Mouse (Mus musculus) liver, embryonic 16.5 days (tissue): ENCODE results near the gene Chd9. TPM values are rescaled to one million over a fixed set of nuclear protein-coding genes. Genes with fewer than 3 reads are reported as not detected.
"Not testable (repeated sequence)": the region's sequence is repeated elsewhere in the genome, so short reads cannot be mapped to it uniquely, and the experiment has no call there.

Experiments
- ATAC-seq: fragments of 200-750 bp; cut with Nextera tagmentation; 2 replicates; pipeline ENCODE4 v1.8.0; 2017; ENCODE audit warnings: low read depth, mild to moderate bottlenecking, moderate number of reproducible peaks, moderate library complexity
- H3K27ac ChIP-seq: fragments of 300-500 bp; sonication (generic); 2 replicates; pipeline ENCODE4 v1.5.1; 2014; ENCODE audit warnings: mild to moderate bottlenecking, low read length
- H3K27me3 ChIP-seq: fragments of 300-500 bp; sonication (generic); 2 replicates; pipeline ENCODE4 v1.6.1; 2014; ENCODE audit warnings: low read depth, low read length, mixed read lengths; ENCODE audit not compliant: control insufficient read depth, insufficient read depth
- H3K36me3 ChIP-seq: fragments of 300-500 bp; sonication (generic); 2 replicates; pipeline ENCODE4 v1.6.1; 2014; ENCODE audit warnings: mild to moderate bottlenecking; ENCODE audit not compliant: control insufficient read depth, insufficient read depth
- H3K4me1 ChIP-seq: fragments of 300-500 bp; sonication (generic); 2 replicates; pipeline ENCODE4 v1.6.1; 2014; ENCODE audit warnings: low read depth, low read length, mixed read lengths; ENCODE audit not compliant: control insufficient read depth
- H3K4me2 ChIP-seq: fragments of 300-500 bp; sonication (generic); 2 replicates; pipeline ENCODE4 v1.6.1; 2014; ENCODE audit warnings: low read depth, low read length, mixed read lengths
- H3K4me3 ChIP-seq: fragments of 300-500 bp; sonication (generic); 2 replicates; pipeline ENCODE4 v1.5.1; 2014; ENCODE audit warnings: low read depth, mild to moderate bottlenecking, low read length
- H3K9ac ChIP-seq: fragments of 300-500 bp; sonication (generic); 2 replicates; pipeline ENCODE4 v1.6.1; 2014; ENCODE audit warnings: low read depth, low read length
- H3K9me3 ChIP-seq: fragments of 300-500 bp; sonication (generic); replicated peaks from 2 replicates; pipeline ENCODE4 v1.6.1; 2016; ENCODE audit warnings: low read length; ENCODE audit not compliant: control insufficient read depth
- WGBS: fragments of 180-500 bp; shearing (Covaris S2); extraction: QIAGEN DNeasy Blood & Tissue Kit; methylation state at CpG from one replicate; pipeline ENCODE4 v1.1.7; 2014; ENCODE audit not compliant: insufficient replicate concordance; 5-methylcytosine and 5-hydroxymethylcytosine counted together
- polyA plus RNA-seq: library from polyadenylated mRNA; unstranded; fragments of >200 nt; fragmentation: Nextera tagmentation; extraction: Ambion mirVana; gene quantifications from 2 replicates; pipeline ENCODE4 v1.2.1, GENCODE M21; 2015

The Chd9 gene
- polyA plus RNA-seq, 1 experiment from 2014 or later = 18.5 TPM

GRCm38 (mm10) chr8:90906922-90907321 is 78.8 kb downstream of the Chd9 start:
- Histone ChIP-seq H3K9me3 (no peaks in the 10 kb centered on the region), H3K27me3 (peaks cover 6% of the 10 kb centered on the region), H3K27ac (no peak overlapping the region), H3K9ac (no peak overlapping the region), H3K4me3 (no peak overlapping the region), H3K4me2 (0 out of 2 replicates have a peak overlapping the region, but pooled peaks have one; percentile 97), H3K36me3 (no peaks in the 10 kb centered on the region), H3K4me1 (peaks cover 10% of the 10 kb centered on the region)
- 89% methylated on average over 4 of the region's 4 CpGs for WGBS
- ATAC-seq = no peak

DNA sequence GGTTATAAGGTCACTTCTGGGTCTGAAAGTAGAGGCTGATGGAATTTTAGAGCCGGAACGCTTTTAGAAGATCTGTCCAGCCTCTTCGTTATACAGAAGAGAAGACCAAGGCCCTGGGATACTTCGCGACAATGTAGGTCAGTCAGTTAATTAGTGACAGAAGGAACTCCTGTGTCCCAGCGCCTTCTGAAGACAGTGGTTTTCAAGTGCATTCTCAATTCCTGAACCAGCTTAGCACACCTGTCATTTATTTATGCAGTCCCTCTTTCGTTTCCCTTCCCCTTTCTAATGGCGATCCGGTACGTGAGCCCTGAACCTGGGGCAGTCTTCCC is 79.3 kb downstream of the Chd9 start:
- ATAC-seq = no peak
- peak overlapping the region; percentile 74 for H3K9ac ChIP-seq
- 30% methylated on average over 10 of the region's 10 CpGs for WGBS
- H3K4me1 ChIP-seq = peaks cover 10% of the 10 kb centered on the region
- no peaks in the 10 kb centered on the region for H3K9me3 ChIP-seq
- peak overlapping the region; percentile 97 for H3K4me2 ChIP-seq
- H3K36me3 ChIP-seq = no peaks in the 10 kb centered on the region
- peaks cover 6% of the 10 kb centered on the region for H3K27me3 ChIP-seq
- H3K4me3 ChIP-seq = peak overlapping the region; percentile 74
- peak overlapping the region; percentile 83 for H3K27ac ChIP-seq

DNA sequence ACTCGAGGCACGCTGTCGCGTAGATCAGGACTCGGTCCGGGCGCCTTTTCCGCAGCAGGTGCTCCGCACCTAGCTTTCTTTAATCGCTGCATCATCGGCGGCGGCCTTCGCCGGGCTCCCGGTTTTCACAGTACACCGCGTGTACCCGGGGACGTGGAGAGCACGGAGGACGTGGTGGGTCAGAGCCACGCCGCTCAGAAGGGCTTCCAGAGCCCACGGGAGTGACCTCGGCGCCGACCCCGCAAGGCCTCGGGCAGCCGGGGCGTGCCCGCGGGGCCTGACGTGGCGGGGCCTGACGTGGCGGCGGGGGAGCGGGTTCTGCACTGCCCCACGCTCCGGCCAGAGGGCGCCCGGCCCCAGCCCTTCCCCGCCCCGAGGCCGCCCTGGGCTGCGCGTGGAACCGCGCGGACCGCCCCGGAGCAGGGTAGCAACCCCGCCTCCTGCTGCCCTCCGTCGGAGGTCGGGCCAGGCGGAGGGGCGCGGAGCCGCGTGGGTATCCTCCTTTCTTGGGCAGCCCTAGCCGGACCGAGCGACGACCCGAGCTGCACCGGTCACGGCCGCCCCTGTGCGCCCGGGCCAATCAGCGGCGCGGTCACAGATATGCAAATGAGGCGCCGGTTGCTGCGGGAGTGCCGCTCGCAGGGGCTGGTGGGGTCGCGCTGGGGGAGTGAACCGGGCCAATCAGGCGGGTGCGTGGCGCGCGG is 79.8 kb downstream of the Chd9 start:
- peak; percentile 96 for ATAC-seq
- Histone ChIP-seq H3K27me3 (peaks cover 6% of the 10 kb centered on the region), H3K9ac (peak overlapping the region; percentile 74), H3K9me3 (no peaks in the 10 kb centered on the region), H3K27ac (peak overlapping the region; percentile 83), H3K4me1 (peaks cover 10% of the 10 kb centered on the region), H3K36me3 (no peaks in the 10 kb centered on the region), H3K4me3 (peak overlapping the region; percentile 74), H3K4me2 (peak overlapping the region; percentile 97)
- WGBS = under 1% methylated on average over 75 of the region's 89 CpGs

- ATAC-seq = no peak
- Histone ChIP-seq H3K27ac (peak overlapping the region; percentile 71), H3K27me3 (peaks cover 6% of the 10 kb centered on the region), H3K9me3 (no peaks in the 10 kb centered on the region), H3K4me2 (peak overlapping the region; percentile 97), H3K4me1 (peaks cover 10% of the 10 kb centered on the region), H3K9ac (peak overlapping the region; percentile 74), H3K4me3 (peak overlapping the region; percentile 74), H3K36me3 (no peaks in the 10 kb centered on the region)
- under 1% methylated on average over 64 of the region's 89 CpGs for WGBS
Observed at GRCm38 (mm10) chr8:90908580-90909471, 80.7 kb downstream of the Chd9 start.

DNA sequence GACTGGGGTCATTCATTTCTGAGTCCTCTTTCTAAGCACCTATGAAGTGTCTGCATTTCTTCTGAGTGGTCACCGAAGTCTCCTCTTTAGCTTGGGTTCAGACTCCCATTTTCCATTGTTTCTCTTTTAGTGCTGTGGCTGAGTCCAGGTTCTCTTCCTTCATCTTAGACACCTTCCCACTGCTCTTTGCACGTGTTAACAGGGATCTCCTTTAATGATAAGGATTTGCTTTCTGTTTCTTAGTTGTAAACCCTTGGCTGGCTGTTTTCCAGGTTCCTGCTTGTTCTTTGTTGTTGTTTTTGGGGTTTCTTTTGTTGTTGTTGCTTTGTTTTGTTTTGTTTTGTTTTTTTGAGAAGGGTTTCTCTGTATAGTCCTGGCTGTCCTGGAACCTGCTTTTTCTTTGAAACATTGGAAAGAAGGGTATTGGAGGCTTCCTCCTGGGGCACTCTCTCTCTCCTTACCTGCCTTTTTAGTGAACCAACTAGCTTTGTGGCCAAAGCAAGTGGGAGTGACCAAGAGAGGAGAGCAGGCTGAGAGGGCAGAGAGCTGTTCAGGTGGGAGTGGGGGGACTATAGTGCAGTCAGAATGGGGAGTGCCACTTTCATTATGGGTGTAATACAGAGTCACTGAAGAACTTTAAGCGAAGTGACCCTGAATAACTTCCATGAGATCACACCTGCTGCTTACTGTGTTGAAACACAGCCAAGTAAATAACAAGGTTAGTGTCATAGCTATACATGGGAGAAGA is 95.2 kb downstream of the Chd9 start:
- Histone ChIP-seq H3K27ac (no peak overlapping the region), H3K4me1 (no peaks in the 10 kb centered on the region; the same call in 1 of the 2 replicates), H3K4me3 (no peak overlapping the region), H3K4me2 (no peak overlapping the region), H3K9ac (no peak overlapping the region), H3K9me3 (no peaks in the 10 kb centered on the region), H3K36me3 (no peaks in the 10 kb centered on the region), H3K27me3 (no peaks in the 10 kb centered on the region)
- WGBS = 65% methylated on average over 3 of the region's 3 CpGs
- no peak for ATAC-seq

DNA sequence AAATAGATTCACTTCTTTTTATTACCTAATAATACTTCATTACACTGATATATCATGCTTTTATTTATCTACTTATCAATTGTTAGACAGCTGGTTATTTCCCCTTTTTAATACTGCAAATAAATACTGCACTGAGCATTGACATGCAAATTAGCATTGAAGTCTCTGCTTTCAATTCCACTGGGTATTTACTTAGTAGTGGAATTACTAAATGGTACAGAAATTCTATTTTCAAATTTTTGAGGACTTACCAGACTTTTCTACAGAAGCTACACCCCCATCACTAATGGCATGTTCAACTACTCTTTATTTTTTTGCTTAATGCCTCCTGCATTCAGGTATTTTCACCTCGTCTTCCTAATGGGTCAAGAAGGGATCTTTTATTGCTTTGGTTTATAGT is 100.3 kb downstream of the Chd9 start:
- no peak for ATAC-seq
- no peak overlapping the region for H3K4me2 ChIP-seq
- no peak overlapping the region for H3K9ac ChIP-seq
- no peaks in the 10 kb centered on the region for H3K9me3 ChIP-seq
- H3K4me1 ChIP-seq = no peaks in the 10 kb centered on the region; the same call in 1 of the 2 replicates
- no peaks in the 10 kb centered on the region for H3K36me3 ChIP-seq
- H3K27ac ChIP-seq = no peak overlapping the region
- 54% methylated on average over 1 of the region's 1 CpGs for whole genome bisulfite sequencing
- no peaks in the 10 kb centered on the region for H3K27me3 ChIP-seq
- no peak overlapping the region for H3K4me3 ChIP-seq

DNA sequence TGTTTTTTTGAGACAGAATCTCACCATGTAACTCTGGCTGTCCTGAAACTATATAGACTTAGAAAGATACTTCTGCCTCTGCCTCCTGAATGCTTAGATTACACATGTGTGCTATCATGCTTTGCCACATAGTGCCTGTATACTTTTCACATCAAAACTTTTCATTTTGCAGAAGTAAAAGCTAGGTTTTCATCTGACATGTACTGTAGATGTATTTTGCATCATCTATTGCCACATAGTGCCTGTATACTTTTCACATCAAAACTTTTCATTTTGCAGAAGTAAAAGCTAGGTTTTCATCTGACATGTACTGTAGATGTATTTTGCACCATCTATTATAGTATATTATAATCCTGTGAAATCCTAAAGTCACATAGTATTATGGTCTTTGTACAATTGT is 102.0 kb downstream of the Chd9 start:
- ATAC-seq, H3K4me2 ChIP-seq, H3K4me1 ChIP-seq, H3K27ac ChIP-seq, H3K4me3 ChIP-seq, H3K27me3 ChIP-seq, H3K9ac ChIP-seq, H3K36me3 ChIP-seq, H3K9me3 ChIP-seq: not testable (repeated sequence)

DNA sequence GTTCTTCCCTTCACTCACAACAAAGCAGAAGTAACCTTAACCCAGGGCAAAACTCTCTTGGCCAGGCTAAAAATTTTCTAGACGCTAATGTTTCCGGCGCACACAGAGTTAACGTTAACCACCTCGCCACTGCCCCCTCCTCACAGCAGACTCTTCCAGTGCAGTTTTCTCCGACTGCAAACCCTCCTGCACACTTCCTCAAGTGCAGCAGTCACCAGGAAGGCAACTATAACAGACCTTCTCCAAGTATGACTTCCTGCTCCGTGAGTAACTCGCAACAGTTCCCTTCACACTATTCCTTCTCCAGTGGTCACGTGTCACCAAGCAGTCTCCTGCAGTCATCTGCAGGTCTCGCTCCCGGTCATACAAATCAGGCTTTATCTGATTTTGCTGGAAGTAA is 104.8 kb downstream of the Chd9 start:
- H3K4me1 ChIP-seq = no peaks in the 10 kb centered on the region
- H3K9me3 ChIP-seq = no peaks in the 10 kb centered on the region
- H3K27me3 ChIP-seq = no peaks in the 10 kb centered on the region
- H3K27ac ChIP-seq = no peak overlapping the region
- no peak for ATAC-seq
- no peaks in the 10 kb centered on the region for H3K36me3 ChIP-seq
- no peak overlapping the region for H3K4me2 ChIP-seq
- no peak overlapping the region for H3K4me3 ChIP-seq
- 35% methylated on average over 11 of the region's 11 CpGs for WGBS
- H3K9ac ChIP-seq = no peak overlapping the region
